Mouse (Mus musculus) 416B (cell line): Measurements from ENCODE around the gene Gdap2.

ENCODE experiments used
- DNase-seq: peaks from one replicate; pipeline ENCODE4 v3.0.0; 2011; ENCODE audit warnings: low read depth

Gdap2 gene

DNA sequence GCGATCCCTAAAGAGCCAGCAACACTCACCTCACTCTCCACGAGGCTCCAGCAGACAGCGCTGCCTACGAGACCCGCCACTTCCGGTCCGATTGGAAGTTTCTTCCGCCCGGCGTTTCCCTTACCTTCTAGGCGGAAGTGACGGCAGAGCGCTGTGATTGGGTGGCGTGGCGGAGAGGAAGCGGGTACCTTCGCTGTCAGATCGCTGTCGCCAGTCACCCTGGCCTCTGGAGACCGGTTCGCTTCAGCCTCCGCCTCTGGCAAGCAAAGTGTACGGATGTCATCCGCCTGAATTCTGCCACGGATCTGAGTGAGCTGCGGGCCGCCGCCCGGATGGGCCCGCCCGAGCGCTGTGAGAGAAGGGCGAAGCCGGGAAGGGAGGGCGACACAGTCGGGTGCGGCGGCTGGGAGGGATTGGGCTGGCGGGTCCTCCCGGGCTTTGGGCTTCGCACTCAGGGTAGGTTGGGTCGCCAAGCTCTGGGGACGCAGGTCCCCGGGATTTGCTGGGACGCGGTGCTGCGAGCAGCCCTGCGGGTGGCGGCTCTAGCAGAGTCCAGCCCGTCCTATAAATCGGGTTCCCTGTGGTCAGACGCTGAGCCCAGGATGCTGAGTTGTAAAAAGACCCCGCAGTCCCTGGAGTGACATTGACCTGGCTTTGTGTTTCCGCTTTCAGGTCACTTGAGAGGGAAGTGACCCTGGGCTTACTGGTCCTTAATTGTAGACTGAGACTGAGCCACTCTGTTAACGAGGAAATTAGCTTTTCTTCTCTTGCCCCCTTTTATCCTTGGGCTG lies at the start of gene Gdap2, which contains the start of gene Wdr3:
Gdap2 (plus strand) TSS at position 67 of the 791 bp plus-strand sequence.
Wdr3 (minus strand) TSS at position 93 of the 791 bp plus-strand sequence.
- peak; percentile 95 for DNase-seq

DNA sequence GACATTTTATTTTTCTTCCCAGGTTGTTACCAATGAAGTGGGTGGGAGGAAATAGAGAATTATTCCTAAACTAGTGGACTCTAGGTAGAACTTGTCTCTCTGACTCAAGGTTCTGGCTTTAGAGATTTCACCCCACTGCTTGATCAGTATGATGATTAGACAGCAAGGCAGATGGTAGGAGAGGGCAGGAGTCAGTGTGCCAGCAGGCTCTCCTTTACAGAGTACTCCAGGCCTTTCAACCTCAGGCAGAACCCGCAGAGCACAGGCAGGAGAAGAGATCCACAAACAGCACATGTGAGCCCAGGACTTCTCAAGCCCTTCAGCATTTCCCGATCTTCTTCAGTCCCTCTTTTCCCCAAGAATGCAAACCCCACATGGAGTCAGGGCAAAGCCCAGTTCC lies 43.5 kb upstream of the Gdap2 start:
- no peak for DNase-seq

DNA sequence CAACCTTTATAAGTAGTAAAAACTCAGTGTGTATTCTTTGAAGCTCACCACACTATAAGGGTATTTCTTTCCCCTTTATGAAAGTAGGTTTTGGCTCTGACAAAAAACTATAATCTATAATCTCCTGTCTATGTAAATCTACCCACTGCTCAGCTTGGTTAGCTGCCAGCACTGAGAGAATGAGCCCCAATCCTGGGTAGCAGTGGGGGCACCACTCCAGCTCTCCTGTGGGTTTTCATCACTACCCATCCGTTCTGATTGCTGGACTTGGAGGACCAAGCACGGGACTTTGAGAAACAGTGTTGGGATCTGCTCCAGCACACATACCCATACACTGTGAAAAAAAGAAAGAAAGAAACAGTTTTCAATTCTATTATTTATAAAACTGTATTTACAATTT lies 40.2 kb upstream of the Gdap2 start:
- DNase-seq = no peak

DNA sequence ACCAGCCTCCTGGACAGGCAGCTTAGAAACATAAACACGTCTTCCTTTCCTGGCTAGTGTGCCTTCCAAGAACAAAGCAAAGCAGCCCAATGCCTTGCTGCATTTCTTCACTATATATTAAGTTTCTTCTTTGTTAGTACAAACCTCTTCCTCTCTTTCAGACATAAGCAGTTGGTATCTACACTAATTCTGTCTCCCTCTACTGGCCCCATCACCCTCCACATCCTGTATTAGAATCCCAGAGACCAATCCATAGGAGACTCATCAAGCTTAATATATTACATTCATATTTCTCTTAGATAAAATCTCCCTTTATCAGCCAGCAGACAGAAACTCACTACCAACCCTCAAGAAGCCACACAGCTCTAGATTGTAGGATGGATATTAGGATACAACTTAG lies 39.7 kb upstream of the Gdap2 start:
- DNase-seq = peak; percentile 3

DNA sequence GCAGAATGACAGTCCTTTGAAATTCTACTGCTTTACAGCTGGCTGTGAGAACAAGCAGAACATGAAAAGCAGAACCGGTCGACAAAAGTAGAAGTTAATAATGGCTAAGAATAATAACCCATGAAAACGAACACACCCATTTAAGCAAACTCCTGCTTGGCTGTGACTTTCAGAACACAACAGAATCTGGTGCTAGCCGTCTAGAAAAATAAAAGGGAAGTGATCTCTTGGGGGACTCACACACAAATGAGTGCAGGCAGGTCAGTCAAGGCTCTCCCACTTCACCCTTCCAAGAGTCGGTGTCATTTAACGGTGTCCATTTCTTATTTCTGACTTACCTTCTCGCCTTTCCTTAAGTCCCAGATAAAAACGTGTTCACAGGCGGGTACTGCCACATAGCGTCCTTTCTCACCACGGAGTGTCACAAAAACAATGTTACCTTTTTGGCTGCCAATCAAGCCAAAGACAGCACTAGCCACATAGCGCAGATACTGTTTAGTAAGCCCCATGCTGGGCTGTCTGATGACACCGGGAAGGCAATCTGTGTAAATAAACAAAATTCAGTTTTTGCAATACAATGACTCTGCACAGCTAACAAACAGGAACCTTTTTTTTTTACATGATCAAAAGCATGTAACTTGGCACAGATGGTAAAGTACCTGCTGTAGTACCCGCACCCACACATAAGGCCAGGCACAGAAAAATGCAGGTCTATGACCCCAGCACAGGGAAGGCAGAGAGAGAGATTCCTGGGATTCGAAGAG lies 1.3 kb upstream of the Gdap2 start:
- DNase-seq = no peak

DNA sequence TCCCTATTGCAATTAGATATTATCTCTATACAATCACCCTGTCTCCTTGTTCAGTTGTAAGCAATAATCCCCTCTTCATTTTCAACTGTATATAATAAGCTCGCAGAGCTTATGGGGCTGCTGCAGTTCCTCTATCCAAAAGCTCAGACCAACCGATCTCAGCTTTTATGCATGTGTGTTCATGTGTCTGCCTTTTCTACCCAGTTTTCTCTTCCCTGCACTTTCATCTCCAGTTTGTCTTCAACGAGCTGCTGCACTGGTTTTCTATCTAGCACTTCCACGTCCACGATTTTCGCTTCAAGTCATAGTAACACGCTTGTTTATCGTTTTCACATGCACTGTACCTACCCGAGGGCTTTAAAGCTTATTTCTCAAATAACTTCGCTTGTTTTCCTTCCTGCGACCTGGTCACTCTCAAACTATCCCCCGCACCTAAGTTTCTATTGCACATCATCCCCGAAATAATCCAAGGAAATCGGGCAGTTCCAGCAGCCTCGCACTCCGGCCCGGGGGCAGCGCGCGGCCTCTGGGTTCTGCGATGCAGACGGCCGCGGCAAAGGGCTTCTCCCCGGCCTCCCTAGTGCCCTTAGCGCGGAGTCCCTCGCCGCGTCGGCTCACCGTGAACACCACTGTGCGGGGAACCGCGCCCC lies 391 bp upstream of the Gdap2 start:
- DNase-seq = peak; percentile 31

DNA sequence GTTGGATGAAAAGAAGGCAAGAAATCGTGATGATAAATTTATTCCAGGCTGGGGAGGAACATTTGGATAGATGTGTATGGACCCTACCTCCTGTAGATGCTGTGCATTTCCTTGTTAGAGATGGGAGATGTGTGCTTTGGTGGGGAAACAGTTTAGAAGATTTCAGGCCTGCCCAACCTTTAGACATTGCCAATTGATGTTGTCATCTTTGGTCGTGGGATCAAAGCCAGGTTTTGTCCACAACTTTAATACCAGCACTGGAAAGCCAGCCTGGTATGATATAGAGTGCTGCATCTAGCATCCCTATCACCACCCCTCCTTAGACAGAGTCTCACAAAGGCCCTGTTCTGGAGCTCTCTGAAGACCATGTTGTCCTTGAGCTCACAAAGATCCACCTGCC lies 1.4 kb downstream of the Gdap2 start:
- no peak for DNase-seq

DNA sequence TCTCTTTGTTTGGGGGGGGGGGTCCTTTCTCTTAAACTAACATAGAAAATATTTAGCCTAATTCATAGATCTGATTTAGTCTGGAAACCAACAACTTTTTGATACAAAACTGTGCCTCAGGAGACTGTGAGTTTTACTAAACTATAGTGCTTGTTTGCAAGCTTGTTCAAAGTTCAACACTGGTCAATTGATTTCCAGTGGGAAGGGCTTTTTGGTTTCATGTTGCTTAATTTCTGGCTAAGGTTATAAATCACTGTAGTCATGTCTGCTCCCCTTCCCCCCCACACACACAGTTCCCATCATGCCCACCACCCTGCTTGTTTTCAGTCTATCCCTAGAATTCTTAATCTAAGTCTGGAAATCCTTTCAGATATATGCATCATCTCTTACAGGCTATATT lies 2.8 kb downstream of the Gdap2 start:
- no peak for DNase-seq

DNA sequence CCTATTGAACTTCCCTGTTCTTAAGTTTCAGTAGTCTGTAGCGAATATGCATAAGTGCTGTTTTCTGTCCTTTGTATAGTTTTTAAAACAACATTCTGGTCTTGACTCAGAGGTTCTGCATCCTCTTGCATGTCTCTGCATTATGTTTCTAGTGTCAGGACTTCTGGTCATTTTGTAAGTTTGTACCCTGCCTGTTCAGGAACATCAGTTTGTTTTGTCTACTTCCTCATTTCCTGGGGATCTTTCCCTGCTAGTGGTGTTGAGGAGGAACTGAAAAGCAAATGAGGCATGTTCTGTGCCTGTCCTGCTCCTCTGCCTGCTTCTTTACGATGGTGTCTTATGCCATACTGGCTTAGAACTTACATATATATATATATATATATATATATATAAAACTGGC lies 13.8 kb downstream of the Gdap2 start:
- peak; percentile 5 for DNase-seq

DNA sequence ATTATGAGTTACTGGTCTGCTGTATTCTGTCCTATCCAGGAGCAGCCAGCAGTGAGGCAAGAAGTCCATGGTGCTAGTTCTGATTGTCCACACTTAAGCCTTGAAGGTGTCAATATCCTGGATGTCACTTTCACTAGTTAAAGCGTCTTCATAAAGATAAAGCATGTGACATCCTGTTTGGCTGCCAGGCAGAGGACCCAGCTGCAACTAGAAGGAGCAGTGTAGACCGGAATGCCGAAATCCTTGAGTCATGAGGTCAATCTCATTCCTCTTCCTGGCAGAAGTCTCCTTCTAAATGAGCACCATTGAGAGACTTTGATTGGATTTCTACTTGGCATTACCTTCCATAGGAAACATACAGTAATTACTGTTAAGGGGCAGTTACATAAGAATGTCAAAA lies 18.3 kb downstream of the Gdap2 start:
- no peak for DNase-seq

DNA sequence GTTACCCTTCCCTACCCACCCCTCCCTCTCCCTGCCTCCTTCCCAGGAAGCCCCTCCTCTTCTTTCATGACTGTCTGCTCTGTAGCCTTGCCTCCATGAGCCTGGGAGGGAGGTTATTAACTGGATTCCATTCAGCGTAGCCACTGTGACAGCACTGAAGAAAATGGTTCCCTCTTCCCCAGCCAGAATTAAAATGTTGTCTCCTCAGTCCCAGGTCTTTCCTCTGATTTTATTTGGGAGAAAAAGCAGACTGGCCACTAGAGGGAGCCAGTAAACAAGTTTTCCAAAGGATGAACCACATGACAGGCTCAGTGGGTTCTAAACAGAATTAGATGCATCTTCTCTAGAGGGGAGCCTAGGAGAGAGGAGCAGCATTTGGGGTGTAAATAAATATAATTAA lies 27.3 kb downstream of the Gdap2 start:
- DNase-seq = peak; percentile 73

DNA sequence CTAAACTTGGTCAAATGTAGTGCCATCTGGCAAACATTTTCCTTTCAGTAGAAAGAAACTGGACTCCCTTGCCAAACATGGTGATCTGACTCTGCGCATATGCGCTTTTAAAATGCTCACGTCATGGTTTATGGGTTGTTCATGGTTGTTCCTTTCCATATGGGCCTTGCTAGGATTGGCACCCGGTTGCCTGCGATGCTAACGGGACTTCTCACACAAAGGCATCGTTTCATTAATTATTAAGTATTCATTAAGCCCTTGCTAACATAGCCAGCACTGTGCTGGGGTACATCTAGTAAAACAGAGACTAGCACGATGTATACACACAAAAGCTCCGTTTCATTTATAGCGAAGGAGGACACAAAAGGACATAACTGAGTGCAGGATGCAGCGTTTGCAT lies 27.7 kb downstream of the Gdap2 start:
- DNase-seq = no peak

DNA sequence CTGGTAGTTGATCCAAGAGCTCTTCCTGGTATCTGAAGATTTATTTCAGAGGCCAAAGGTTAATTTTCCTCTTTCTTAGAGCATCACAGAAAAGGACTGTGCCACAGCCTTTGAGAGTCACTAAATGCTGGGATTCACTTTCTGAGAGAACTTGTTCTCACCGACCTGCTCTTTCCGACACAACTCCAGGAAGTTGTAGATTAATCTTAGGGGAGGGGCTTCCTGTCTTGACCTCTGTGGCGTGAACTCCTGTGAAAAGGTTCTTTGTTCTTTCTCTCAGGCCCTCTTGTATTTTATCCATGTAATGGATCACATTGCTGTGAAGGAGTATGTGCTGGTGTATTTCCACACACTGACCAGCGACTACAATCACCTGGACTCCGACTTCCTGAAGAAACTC lies 32.0 kb downstream of the Gdap2 start:
- peak; percentile 32 for DNase-seq

DNA sequence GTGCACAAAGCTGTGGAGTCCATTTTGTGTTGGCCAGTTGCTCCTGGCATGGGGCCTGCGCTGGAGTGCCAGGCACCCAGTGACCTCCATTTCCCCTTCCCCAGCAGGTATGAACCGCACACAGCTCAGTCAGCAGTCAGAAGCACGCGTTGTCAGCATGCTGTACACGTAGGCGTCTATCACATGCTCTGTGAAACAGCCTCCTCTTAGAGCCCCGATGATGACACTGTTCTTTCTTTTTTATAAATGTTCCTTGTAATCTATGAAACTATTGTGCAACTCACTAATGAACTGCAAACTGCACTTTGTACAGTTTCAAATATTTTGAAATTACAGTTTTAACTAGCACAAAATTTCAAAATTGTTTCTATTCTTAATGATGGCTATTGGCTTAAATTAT lies 39.4 kb downstream of the Gdap2 start:
- no peak for DNase-seq

DNA sequence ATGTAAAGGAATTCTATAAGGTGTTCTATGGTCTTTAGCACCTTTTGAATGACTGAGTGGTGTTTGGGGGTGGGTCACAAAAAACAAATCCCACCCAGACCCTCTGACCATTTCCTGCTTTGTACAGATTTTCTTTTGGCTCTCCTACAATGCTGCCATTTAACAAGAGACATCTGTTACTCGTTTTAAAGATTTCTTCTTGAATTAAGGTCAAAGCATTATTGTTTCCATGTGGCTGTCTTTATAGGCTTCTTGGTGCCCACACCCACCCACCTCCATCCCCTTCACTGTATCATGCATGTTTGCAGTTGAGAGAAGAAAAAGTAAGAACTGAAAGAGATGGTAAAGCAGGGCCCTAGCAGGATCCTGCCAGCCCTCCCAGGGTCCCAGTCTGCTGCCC lies 44.8 kb downstream of the Gdap2 start:
- DNase-seq = no peak

DNA sequence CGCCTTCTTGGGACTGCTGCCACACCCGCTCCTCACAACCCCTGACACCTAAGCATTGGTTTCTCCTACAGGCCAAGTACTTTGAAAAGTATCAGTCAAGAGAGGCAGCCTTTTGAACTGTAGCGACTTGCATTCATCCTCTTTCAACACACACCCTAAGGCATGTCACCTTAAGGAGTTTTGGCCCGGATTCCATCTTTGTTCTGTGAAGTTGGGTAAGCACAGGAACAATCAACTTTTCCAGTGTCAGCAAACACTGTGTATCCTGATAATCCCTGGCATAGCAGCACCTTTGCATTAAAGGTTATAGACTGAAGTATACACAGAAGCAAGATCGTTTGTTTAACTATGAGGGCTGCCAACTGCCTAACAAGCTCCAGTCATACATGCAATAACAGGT lies 53.3 kb downstream of the Gdap2 start:
- no peak for DNase-seq

DNA sequence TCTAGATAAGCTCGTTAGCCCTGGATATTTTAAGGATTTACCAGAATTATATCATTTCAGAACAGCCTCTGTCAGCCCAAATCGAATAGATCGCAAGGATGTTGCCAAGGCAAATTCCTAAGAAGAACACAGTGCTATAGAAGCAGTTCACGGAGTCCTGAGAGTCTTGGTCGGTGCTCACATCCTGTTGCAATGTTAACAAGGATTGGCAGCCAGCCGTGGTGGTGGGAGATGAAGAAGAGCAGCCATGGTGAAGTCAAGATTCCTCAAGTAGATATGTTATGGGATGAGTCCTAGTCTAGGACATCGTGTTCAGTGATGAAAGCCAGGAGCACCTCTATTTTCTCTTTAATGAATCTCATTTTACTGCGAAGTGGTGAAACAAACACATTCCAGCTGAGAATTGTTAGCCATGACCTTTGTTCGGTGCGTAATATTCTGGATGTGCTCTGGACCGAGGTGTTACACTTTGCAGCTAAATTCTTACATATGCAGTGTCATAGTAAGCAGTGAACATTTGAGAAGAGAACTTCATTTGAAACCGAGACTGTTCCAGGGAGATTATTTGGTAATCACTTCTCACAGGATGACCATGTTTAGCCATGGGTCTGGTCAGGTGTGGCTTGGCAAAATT lies 63.3 kb downstream of the Gdap2 start:
- DNase-seq = no peak

DNA sequence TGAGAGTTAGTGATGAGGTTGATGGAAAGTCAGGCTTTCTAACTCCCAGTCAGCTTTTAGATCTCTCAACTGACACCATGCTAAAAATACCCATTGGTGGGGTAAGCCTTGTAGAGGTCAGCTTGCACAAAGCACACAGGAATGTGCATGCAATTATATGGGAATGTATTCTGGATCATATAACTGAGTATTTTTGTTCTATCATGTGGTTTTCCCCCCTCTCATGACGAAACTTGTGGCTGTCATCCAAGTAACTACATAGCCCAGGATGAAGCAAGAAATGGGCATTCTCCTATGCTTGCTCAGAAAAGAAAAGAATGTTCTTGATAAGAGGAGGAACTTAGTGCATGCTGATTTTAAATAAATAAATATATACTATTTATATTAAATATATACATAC lies 65.3 kb downstream of the Gdap2 start:
- DNase-seq = no peak

DNA sequence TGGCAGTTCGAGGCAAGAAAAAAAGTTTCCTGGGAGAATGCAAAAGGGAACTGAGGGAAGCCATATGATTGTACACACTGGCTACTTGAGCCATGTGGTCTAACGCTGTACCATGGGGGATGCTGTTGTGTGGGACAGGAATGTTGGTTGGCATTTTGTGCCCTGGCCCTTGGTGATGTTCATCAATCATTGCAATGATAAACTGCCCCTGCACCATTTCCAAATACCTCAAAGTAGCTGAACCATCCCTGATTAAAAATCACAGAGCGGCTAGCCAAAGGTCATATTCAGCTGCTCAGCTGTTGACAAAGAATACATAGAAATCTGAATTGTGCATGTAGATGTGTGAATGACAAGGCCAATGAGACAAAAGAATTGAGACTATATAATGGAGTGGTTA lies 66.8 kb downstream of the Gdap2 start:
- no peak for DNase-seq

DNA sequence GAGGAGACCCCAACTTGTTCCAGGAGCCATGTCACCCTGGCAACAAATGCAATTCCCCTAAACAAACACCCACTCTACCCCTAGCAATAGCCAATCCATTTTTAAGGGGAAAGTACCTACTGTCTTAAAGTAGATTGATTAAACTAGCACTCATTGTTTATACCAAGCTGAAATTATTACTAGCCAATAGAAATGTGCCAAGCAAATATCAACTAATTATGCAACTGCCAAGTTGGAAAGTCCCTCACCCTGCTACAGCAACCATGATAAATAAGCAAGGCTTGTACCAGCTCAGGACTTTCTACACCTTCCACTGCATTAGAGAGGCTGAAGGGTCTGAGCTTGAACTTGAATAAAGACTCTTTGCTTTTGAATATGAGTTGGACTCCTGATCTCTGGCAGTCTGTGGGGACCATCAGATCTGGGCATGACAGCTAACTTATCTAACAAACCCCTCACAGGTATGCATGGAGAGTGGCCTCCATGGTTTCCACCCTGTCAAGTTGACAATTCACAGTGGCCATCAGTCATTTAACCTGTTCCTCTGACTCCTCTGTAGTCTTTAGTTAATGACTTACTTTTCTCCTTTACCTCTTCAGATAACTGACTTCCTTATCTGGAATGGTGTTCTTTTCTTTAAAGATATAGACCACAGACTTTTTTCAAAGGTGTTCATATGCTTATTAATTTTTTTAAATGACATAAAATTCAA lies 74.7 kb downstream of the Gdap2 start:
- no peak for DNase-seq

DNA sequence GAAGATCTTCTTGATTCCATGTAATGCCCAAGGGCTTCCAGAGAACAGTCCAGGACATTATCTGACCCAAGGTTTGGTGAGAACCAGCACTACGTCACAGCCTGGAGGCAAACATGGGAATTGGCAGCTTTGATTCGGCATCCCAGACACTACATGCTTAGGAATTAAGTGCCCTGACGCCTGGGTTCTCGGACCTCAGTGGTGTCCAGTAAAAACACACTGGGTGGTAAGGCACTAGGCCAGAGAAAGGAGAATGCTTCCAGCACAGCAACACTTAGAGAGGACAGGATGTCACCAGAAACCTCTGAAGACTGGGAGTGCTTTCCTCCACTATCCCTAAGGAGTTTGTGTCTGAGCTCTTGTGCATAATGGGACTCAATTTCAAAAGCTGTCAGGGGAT lies 80.0 kb downstream of the Gdap2 start:
- DNase-seq = no peak

DNA sequence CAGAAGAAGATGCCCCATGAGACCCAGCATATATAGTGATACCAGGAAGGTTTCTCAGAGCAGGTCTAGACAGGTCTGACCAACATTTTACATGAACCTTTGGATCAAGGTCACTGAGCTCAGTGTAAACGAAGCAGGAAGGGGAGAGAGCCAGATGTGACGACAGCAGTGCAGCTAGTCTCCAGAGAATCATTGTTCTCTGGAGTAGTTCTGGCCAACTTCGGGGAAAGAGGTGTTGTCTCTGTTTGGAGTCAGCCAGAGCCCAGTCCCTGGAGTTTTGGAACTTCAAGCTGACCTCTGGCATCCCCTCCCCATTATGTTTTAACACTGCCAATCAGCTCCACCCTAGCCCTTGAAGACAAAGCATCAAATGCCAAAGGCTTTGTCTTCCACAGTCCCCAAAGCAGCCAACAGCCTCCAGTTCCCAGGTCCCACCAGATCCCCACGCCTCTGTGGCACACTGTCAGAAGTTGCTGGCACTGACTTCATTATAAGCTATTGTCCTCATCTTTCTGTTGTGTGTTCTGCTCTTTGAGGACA lies 84.2 kb downstream of the Gdap2 start:
- no peak for DNase-seq
